Mouse (Mus musculus): Measurements from ENCODE around the gene Gm20661.

GRCm38 (mm10) chr9:107996049-107996448 lies 13.2 kb downstream of the Gm20661 start, which contains the start of gene Gm20662:
- TF ChIP-seq CTCF (IDR thresholded peaks at IDR 0.05) = no peak
- TF ChIP-seq EP300 (IDR thresholded peaks at IDR 0.05) = no peak
